Mouse (Mus musculus) heart, embryonic 11.5 days (tissue): ENCODE results near the gene Ddx47. TPM values are rescaled to one million over a fixed set of nuclear protein-coding genes. Genes with fewer than 3 reads are reported as not detected.

ENCODE experiments used
- ATAC-seq: fragments of 200-750 bp; cut with Nextera tagmentation; replicated peaks from 2 replicates; pipeline ENCODE4 v1.8.0; 2017; ENCODE audit warnings: moderate library complexity; ENCODE audit not compliant: insufficient number of reproducible peaks, low FRiP score, low TSS enrichment
- H3K27ac ChIP-seq: fragments of 300-500 bp; sonication (generic); 2 replicates; pipeline ENCODE4 v1.5.1; 2014; ENCODE audit warnings: mild to moderate bottlenecking, low read depth, low read length
- H3K27me3 ChIP-seq: fragments of 300-500 bp; sonication (generic); 2 replicates; pipeline ENCODE4 v1.6.1; 2014; ENCODE audit warnings: mild to moderate bottlenecking, low read length, mixed read lengths; ENCODE audit not compliant: control insufficient read depth, insufficient read depth
- H3K36me3 ChIP-seq: fragments of 300-500 bp; sonication (generic); 2 replicates; pipeline ENCODE4 v1.6.1; 2014; ENCODE audit warnings: mild to moderate bottlenecking, low read length, moderate library complexity, mixed read lengths; ENCODE audit not compliant: control insufficient read depth, insufficient read depth
- H3K4me1 ChIP-seq: fragments of 300-500 bp; sonication (generic); 2 replicates; pipeline ENCODE4 v1.6.1; 2014; ENCODE audit warnings: low read length; ENCODE audit not compliant: control insufficient read depth, insufficient read depth
- H3K4me2 ChIP-seq: fragments of 300-500 bp; sonication (generic); 2 replicates; pipeline ENCODE4 v1.6.1; 2014; ENCODE audit warnings: mild to moderate bottlenecking, moderate library complexity
- H3K4me3 ChIP-seq: fragments of 300-500 bp; sonication (generic); 2 replicates; pipeline ENCODE4 v1.5.1; 2014; ENCODE audit warnings: low read depth, low read length
- H3K9ac ChIP-seq: fragments of 300-500 bp; sonication (generic); 2 replicates; pipeline ENCODE4 v1.6.1; 2014; ENCODE audit warnings: mild to moderate bottlenecking, low read depth, low read length, moderate library complexity
- H3K9me3 ChIP-seq: fragments of 300-500 bp; sonication (generic); replicated peaks from 2 replicates; pipeline ENCODE4 v1.6.1; 2016; ENCODE audit warnings: low read length; ENCODE audit not compliant: control insufficient read depth
- WGBS: fragments of 180-500 bp; shearing (Covaris S2); extraction: QIAGEN DNeasy Blood & Tissue Kit; methylation state at CpG from one replicate; pipeline ENCODE4 v1.1.7; 2014; ENCODE audit not compliant: insufficient replicate concordance; 5-methylcytosine and 5-hydroxymethylcytosine counted together
- polyA plus RNA-seq: library from polyadenylated mRNA; unstranded; fragments of >200 nt; fragmentation: Nextera tagmentation; extraction: Ambion mirVana; gene quantifications from 2 replicates; pipeline ENCODE4 v1.2.1, GENCODE M21; 2014

Ddx47 gene
- polyA plus RNA-seq, 1 experiment from 2014 or later: 74.6 TPM

DNA sequence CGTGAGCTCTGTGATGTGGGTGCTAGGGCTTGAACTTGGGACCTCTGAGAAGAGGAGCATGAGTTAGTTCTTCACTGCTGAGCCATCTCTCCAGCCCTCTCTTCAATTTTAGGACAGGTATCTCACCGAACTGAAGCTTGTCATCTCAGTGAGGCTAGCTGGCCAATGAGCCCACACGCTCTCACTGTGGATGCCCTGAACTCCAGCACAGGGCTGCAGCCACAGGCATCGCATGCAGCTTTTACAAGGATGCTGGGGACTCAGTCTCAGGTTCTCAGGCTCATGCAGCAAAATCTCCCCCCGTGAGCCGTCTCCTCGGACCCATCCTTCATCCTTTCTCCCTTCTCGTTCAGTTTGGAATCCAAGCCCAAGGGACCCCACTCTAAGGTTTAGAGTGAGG lies 13.3 kb upstream of the Ddx47 start:
- no peaks in the 10 kb centered on the region for H3K27me3 ChIP-seq
- H3K27ac ChIP-seq: no peak overlapping the region
- ATAC-seq: no peak
- H3K4me2 ChIP-seq: no peak overlapping the region
- H3K9ac ChIP-seq: no peak overlapping the region
- H3K4me3 ChIP-seq: no peak overlapping the region
- H3K4me1 ChIP-seq: peaks cover 3% of the 10 kb centered on the region; the same call in 1 of the 2 replicates
- no peaks in the 10 kb centered on the region for H3K9me3 ChIP-seq
- H3K36me3 ChIP-seq: no peaks in the 10 kb centered on the region
- whole genome bisulfite sequencing: 76% methylated on average over 8 of the region's 8 CpGs

DNA sequence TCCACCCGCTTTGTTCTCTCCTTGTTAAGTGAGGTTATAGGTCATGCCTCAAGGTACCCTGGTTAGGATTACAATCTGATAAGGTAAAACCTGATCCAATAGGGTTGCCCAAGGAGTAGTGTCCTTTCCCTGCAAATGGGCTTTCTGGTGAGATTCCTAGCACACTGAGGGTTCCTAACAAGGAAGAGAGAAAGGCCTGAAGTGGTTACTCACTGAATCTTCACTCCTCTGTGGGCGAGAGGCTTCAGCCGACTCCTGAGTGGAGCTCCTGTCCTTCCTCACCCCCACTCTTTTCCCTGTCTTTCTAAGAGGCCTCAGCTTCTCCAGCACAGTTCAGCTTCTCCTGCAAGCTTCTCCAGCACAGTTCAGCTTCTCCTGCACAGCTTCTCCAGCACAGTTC lies 12.6 kb upstream of the Ddx47 start:
- H3K9me3 ChIP-seq: no peaks in the 10 kb centered on the region
- H3K4me3 ChIP-seq: no peak overlapping the region
- H3K27me3 ChIP-seq: no peaks in the 10 kb centered on the region
- no peak overlapping the region for H3K9ac ChIP-seq
- peaks cover 3% of the 10 kb centered on the region; the same call in 1 of the 2 replicates for H3K4me1 ChIP-seq
- no peak for ATAC-seq
- no peak overlapping the region for H3K27ac ChIP-seq
- WGBS: 64% methylated on average over 3 of the region's 3 CpGs
- no peaks in the 10 kb centered on the region for H3K36me3 ChIP-seq
- H3K4me2 ChIP-seq: no peak overlapping the region

DNA sequence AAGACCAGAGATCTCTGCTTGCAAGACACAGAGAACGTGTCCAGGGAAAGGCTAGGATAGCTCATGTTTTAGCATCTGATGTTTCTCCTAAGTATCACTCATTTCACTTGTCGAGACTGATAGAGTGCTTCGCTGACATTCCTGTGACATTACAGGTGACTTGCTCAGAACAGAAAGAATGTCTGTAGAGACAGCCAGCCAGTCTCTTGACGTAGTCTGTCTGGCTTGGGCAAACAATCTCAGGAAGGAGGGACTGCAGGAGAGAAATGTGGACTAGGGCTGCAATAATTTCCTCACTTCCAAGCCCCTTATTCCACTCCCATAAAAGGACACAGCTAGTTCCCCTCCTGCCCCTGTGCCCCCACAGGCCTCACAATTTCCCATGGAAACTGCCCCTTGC lies 11.1 kb upstream of the Ddx47 start:
- Histone ChIP-seq H3K36me3 (no peaks in the 10 kb centered on the region), H3K9me3 (no peaks in the 10 kb centered on the region), H3K27ac (no peak overlapping the region), H3K4me3 (no peak overlapping the region), H3K9ac (0 out of 2 replicates have a peak overlapping the region, but pooled peaks have one; percentile 22), H3K4me2 (no peak overlapping the region), H3K4me1 (peaks cover 3% of the 10 kb centered on the region; the same call in 1 of the 2 replicates), H3K27me3 (no peaks in the 10 kb centered on the region)
- WGBS: 39% methylated on average over 4 of the region's 4 CpGs
- ATAC-seq: no peak

DNA sequence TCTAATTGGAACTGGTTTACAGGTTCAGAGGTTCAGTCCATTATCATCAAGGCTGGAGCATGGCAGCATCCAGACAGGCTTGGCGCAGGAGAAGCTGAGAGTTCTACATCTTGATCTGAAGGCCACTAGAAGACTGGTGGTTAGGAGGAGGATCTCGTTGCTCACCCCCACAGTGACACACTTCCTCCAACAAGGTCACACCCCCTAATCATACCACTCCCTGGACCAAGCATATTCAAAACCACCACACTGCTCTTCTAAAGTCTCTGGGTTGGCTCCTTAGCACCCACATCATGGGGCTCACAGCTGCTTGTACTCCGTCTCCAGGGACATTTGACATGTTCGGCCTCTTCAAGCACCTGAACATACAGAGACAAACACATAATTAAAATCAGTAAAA lies 9.4 kb upstream of the Ddx47 start:
- Histone ChIP-seq H3K9me3 (no peaks in the 10 kb centered on the region), H3K4me3 (no peak overlapping the region), H3K4me1 (peaks cover 3% of the 10 kb centered on the region; the same call in 1 of the 2 replicates), H3K36me3 (no peaks in the 10 kb centered on the region), H3K4me2 (no peak overlapping the region), H3K27ac (no peak overlapping the region), H3K27me3 (no peaks in the 10 kb centered on the region), H3K9ac (no peak overlapping the region)
- 83% methylated on average over 4 of the region's 4 CpGs for WGBS
- ATAC-seq: no peak

DNA sequence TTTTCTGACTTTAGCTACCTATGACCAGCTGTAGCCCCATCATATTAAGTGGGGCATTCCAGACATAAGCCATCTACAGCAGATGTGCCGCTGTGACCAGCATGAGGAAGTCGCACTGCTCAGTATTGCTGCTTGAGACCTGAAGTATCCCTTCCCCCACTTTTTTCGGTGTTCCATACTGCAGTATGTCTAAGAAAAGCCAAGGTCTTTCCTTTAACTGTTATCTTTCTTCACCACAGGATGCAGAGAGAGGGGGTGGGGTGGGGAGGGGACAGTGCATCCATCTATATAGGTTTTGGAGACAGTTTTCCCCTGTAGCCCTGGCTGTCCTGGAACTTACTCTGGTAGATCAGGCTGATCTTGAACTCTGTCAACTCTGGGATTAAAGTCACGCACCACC lies 5.0 kb upstream of the Ddx47 start:
- H3K4me1 ChIP-seq: no peaks in the 10 kb centered on the region
- no peak overlapping the region for H3K27ac ChIP-seq
- no peak overlapping the region for H3K4me3 ChIP-seq
- no peak overlapping the region for H3K9ac ChIP-seq
- no peaks in the 10 kb centered on the region for H3K9me3 ChIP-seq
- H3K27me3 ChIP-seq: no peaks in the 10 kb centered on the region
- ATAC-seq: no peak
- 78% methylated on average over 4 of the region's 4 CpGs for WGBS
- H3K4me2 ChIP-seq: no peak overlapping the region
- H3K36me3 ChIP-seq: no peaks in the 10 kb centered on the region

DNA sequence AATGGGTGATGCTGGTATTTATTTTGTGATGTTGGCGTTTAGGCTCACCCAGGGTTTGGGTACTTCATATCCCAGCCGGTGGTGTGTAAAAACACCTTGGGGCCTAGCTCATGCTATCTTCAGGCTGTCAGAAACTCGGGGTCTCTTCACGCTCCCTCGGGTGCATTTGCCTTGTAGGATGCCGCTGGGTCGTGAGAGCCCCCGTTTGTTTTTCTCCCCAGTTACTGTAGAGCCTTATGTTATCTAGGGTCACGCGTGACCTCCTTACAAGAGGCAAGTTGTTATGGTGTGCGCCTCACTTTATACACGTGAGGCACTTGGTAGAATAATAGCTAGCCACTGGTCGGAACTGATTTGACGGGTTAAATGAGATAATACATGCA lies 313 bp downstream of the Ddx47 start:
- peak overlapping the region; percentile 94 for H3K4me3 ChIP-seq
- peak overlapping the region; percentile 84 for H3K4me2 ChIP-seq
- H3K27ac ChIP-seq: peak overlapping the region; percentile 50
- H3K9me3 ChIP-seq: no peaks in the 10 kb centered on the region
- H3K4me1 ChIP-seq: peaks cover 6% of the 10 kb centered on the region
- ATAC-seq: 0 out of 2 replicates have a peak, but pooled peaks have one; percentile 15
- 1% methylated on average over 14 of the region's 14 CpGs for WGBS
- H3K9ac ChIP-seq: peak overlapping the region; percentile 95
- no peaks in the 10 kb centered on the region for H3K27me3 ChIP-seq
- H3K36me3 ChIP-seq: peaks cover 27% of the 10 kb centered on the region

DNA sequence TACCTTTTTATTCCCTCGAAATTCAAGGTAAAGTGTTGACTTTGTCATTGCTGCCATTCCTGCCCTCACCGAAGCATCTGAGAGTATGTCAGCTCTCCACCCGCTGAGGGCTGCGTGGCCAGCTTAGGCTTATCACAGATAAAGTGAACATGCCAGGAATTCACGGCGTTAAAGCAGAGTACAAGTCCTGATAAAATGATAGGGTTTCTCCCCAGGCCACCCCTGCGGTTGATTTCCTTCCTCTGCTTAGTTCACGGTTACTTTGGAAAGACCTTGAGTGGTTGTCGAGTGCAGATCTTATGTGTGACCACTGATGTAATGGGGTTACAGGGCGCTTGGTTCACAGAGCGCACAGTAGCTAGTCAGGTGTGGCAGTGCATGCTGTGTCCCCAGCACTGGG lies 5.8 kb downstream of the Ddx47 start:
- WGBS: 60% methylated on average over 11 of the region's 11 CpGs
- Histone ChIP-seq H3K4me2 (no peak overlapping the region), H3K9ac (no peak overlapping the region), H3K9me3 (no peaks in the 10 kb centered on the region), H3K4me3 (no peak overlapping the region), H3K27ac (no peak overlapping the region), H3K36me3 (peaks cover 68% of the 10 kb centered on the region), H3K27me3 (no peaks in the 10 kb centered on the region), H3K4me1 (peaks cover 4% of the 10 kb centered on the region)
- no peak for ATAC-seq

DNA sequence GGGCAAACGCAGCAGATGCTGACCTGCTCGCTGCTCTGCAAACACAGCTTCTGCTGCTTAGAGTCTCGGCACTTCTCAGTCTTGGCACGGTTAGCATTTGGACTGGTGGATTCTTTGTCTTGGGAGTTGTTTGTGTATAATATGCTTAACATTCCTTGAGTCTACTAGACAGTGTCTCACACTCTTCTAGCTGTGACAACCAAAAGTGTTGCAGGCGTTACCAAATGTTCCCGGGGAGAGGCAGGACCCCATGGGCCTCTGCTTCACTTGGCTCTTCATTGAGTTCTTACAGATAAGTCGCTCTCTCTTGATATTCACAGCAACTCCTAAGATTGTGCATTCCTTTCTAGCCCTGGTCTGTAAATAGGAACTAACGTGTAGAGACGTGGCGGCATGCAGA lies 8.2 kb downstream of the Ddx47 start:
- no peaks in the 10 kb centered on the region for H3K9me3 ChIP-seq
- no peak overlapping the region for H3K9ac ChIP-seq
- H3K4me2 ChIP-seq: no peak overlapping the region
- no peak overlapping the region for H3K4me3 ChIP-seq
- no peaks in the 10 kb centered on the region for H3K4me1 ChIP-seq
- no peak for ATAC-seq
- 76% methylated on average over 10 of the region's 10 CpGs for WGBS
- no peak overlapping the region for H3K27ac ChIP-seq
- no peaks in the 10 kb centered on the region for H3K27me3 ChIP-seq
- H3K36me3 ChIP-seq: peaks cover 73% of the 10 kb centered on the region

DNA sequence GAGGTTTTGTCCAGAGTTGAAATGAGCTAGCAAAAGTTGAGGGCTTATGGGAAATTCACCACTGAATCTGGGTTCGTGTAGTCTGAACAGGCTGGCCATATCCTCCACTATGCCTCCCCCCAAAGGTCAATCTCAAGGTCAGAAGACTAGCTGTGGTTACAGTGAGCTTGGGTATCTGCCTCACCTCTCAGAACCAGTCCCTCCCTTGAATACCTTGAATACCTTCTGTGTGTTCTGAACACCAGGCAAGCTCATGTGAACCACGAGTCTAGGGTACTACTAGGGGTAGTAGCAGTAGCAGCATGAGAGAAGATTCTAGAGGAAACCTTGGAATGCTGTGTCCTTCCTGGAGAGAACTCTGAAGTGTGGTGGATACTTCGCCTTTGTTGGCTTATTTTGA lies 10.2 kb downstream of the Ddx47 start:
- Histone ChIP-seq H3K9me3 (no peaks in the 10 kb centered on the region), H3K4me2 (no peak overlapping the region), H3K27ac (no peak overlapping the region), H3K4me1 (peaks cover 5% of the 10 kb centered on the region; the same call in 1 of the 2 replicates), H3K9ac (no peak overlapping the region), H3K36me3 (peaks cover 56% of the 10 kb centered on the region), H3K27me3 (no peaks in the 10 kb centered on the region), H3K4me3 (no peak overlapping the region)
- 84% methylated on average over 3 of the region's 3 CpGs for WGBS
- ATAC-seq: no peak
